Mouse (Mus musculus) limb, embryonic 14.5 days (tissue): ENCODE measurements around the gene Mroh8. TPM values are rescaled to one million over a fixed set of nuclear protein-coding genes. Genes with fewer than 3 reads are reported as not detected.

Experiments used
- ATAC-seq: fragments of 200-750 bp; cut with Nextera tagmentation; 2 replicates; pipeline ENCODE4 v1.8.0; 2017; ENCODE audit warnings: low read depth, moderate number of reproducible peaks, moderate TSS enrichment; ENCODE audit not compliant: low FRiP score
- DNase-seq: peaks from one replicate; pipeline ENCODE4 v3.0.0-alpha.2; 2015; ENCODE audit warnings: low spot score
- H3K27ac ChIP-seq: fragments of 300-500 bp; sonication (generic); replicated peaks from 2 replicates; pipeline ENCODE4 v1.5.1; 2014; ENCODE audit warnings: low read depth, mild to moderate bottlenecking, low read length, moderate library complexity, mixed read lengths
- H3K27me3 ChIP-seq: fragments of 300-500 bp; sonication (generic); 2 replicates; pipeline ENCODE4 v1.6.1; 2014; ENCODE audit warnings: low read length, mixed read lengths; ENCODE audit not compliant: control insufficient read depth, insufficient read depth
- H3K36me3 ChIP-seq: fragments of 300-500 bp; sonication (generic); 2 replicates; pipeline ENCODE4 v1.6.1; 2014; ENCODE audit warnings: mild to moderate bottlenecking, low read length, moderate library complexity, mixed read lengths; ENCODE audit not compliant: control insufficient read depth, insufficient read depth
- H3K4me1 ChIP-seq: fragments of 300-500 bp; sonication (generic); 2 replicates; pipeline ENCODE4 v1.6.1; 2014; ENCODE audit warnings: antibody characterized with exemption, low read length, mixed read lengths; ENCODE audit not compliant: control insufficient read depth, insufficient read depth
- H3K4me2 ChIP-seq: fragments of 300-500 bp; sonication (generic); replicated peaks from 2 replicates; pipeline ENCODE4 v1.6.1; 2014; ENCODE audit warnings: low read depth, mild to moderate bottlenecking, low read length, moderate library complexity; ENCODE audit not compliant: severe bottlenecking
- H3K4me3 ChIP-seq: fragments of 300-500 bp; sonication (generic); replicated peaks from 2 replicates; pipeline ENCODE4 v1.5.1; 2014; ENCODE audit warnings: low read length
- H3K9ac ChIP-seq: fragments of 300-500 bp; sonication (generic); 2 replicates; pipeline ENCODE4 v1.6.1; 2014; ENCODE audit warnings: mild to moderate bottlenecking, low read depth, low read length, moderate library complexity; ENCODE audit not compliant: severe bottlenecking
- H3K9me3 ChIP-seq: fragments of 300-500 bp; sonication (generic); 2 replicates; pipeline ENCODE4 v1.6.1; 2016; ENCODE audit warnings: low read length; ENCODE audit not compliant: control insufficient read depth
- POLR2A ChIP-seq: fragments of 200-500 bp; IDR thresholded peaks from 2 replicates; pipeline ENCODE4 v1.8.0; 2012; ENCODE audit warnings: inconsistent platforms, mild to moderate bottlenecking, moderate library complexity, borderline replicate concordance; ENCODE audit not compliant: insufficient read depth, insufficient read length; ENCODE audit errors: extremely low read depth
- WGBS: fragments of 180-500 bp; shearing (Covaris S2); extraction: QIAGEN DNeasy Blood & Tissue Kit; methylation state at CpG from one replicate; pipeline ENCODE4 v1.1.7; 2014; 5-methylcytosine and 5-hydroxymethylcytosine counted together
- polyA plus RNA-seq, 2 experiments: library from polyadenylated mRNA; depleted of rRNA in 1 of 2; stranded (reverse) in 1 of 2; unstranded in 1 of 2; fragments of >200 nt; fragmentation: Nextera tagmentation in 1 of 2; extraction: Ambion mirVana in 1 of 2; gene quantifications; 2 replicates each; pipeline versions ENCODE4 v1.2.1 to v1.2.3; 2012 to 2014

Gene Mroh8
- polyA plus RNA-seq, 2 experiments = 0.18 to 0.36 TPM

GRCm38 (mm10) chr2:157306091-157307032, 27.0 kb upstream of the Mroh8 start:
- no peak overlapping the region for H3K4me2 ChIP-seq
- H3K9ac ChIP-seq = no peak overlapping the region
- H3K27me3 ChIP-seq = no peaks in the 10 kb centered on the region
- peaks cover 72% of the 10 kb centered on the region for H3K36me3 ChIP-seq
- peak; percentile 48; the same call in 1 of the 2 replicates for ATAC-seq
- H3K27ac ChIP-seq = peak overlapping the region; percentile 0; the same call in 1 of the 2 replicates
- no peak overlapping the region for H3K4me3 ChIP-seq
- no peak for TF ChIP-seq POLR2A
- 35% methylated on average over 7 of the region's 7 CpGs for WGBS
- H3K9me3 ChIP-seq = no peaks in the 10 kb centered on the region
- peaks cover 12% of the 10 kb centered on the region; the same call in 1 of the 2 replicates for H3K4me1 ChIP-seq
- peak; percentile 32 for DNase-seq

DNA sequence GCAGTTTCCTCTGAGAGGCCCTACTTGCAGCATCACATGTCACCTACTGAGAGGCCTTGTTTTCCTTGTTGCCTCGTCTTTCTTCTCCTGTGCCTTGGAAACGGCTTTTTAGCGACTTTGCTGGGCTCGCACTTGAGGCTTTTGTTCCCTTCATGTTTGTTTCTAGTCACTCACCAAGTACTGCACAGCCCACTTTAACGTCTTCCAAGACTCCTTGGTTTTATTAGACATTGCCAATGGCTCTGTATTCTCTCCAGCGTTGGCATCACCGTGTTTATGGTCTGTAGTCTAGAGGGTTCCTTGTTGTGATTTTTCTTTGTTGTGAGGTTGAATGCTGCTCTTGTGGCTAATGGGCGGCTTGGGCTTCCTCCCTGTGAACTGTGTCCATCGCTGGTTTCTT, 23.7 kb upstream of the Mroh8 start:
- Histone ChIP-seq H3K4me3 (no peak overlapping the region), H3K4me1 (peaks cover 12% of the 10 kb centered on the region; the same call in 1 of the 2 replicates), H3K36me3 (peaks cover 72% of the 10 kb centered on the region), H3K9me3 (no peaks in the 10 kb centered on the region), H3K27ac (no peak overlapping the region), H3K9ac (no peak overlapping the region), H3K27me3 (no peaks in the 10 kb centered on the region), H3K4me2 (no peak overlapping the region)
- TF ChIP-seq POLR2A = no peak
- WGBS = 68% methylated on average over 9 of the region's 9 CpGs
- DNase-seq = no peak
- ATAC-seq = no peak

DNA sequence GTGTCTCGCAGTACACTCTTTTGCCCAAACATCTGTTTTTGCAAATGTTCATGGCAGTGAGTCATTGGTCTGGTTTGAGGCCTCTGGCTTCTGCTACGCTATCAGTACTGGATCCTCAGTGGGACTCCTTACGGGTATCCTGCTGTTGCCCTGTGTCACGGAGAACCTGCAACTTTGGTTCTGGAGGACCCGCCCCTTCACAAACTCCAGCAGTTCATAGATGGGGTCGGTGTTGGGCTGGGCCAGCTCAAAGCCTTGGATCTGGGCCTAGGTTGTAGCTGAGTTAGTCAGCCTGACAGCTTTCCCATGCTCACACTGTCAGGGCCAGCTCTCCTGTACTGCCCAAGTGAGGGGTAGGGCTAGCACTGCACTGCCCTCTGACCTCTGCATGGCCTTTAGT, 20.7 kb upstream of the Mroh8 start:
- TF ChIP-seq POLR2A = no peak
- peak; percentile 19; the same call in 1 of the 2 replicates for ATAC-seq
- DNase-seq = no peak
- H3K36me3 ChIP-seq = peaks cover 90% of the 10 kb centered on the region
- H3K27ac ChIP-seq = no peak overlapping the region
- WGBS = 98% methylated on average over 6 of the region's 6 CpGs
- no peak overlapping the region for H3K9ac ChIP-seq
- no peaks in the 10 kb centered on the region for H3K9me3 ChIP-seq
- H3K4me3 ChIP-seq = no peak overlapping the region
- H3K27me3 ChIP-seq = no peaks in the 10 kb centered on the region
- no peak overlapping the region for H3K4me2 ChIP-seq
- H3K4me1 ChIP-seq = no peaks in the 10 kb centered on the region

GRCm38 (mm10) chr2:157296105-157296689, 16.8 kb upstream of the Mroh8 start:
- no peak for TF ChIP-seq POLR2A
- no peak overlapping the region for H3K27ac ChIP-seq
- H3K9me3 ChIP-seq = no peaks in the 10 kb centered on the region
- H3K9ac ChIP-seq = no peak overlapping the region
- no peak overlapping the region for H3K4me2 ChIP-seq
- H3K4me1 ChIP-seq = no peaks in the 10 kb centered on the region
- ATAC-seq = no peak
- H3K36me3 ChIP-seq = peaks cover 94% of the 10 kb centered on the region
- no peak overlapping the region for H3K4me3 ChIP-seq
- H3K27me3 ChIP-seq = no peaks in the 10 kb centered on the region
- no peak for DNase-seq
- 81% methylated on average over 7 of the region's 7 CpGs for WGBS

GRCm38 (mm10) chr2:157292093-157292492, 12.7 kb upstream of the Mroh8 start:
- peak; percentile 77 for DNase-seq
- TF ChIP-seq POLR2A = no peak
- no peak overlapping the region for H3K4me3 ChIP-seq
- H3K27ac ChIP-seq = no peak overlapping the region
- H3K9ac ChIP-seq = no peak overlapping the region
- no peaks in the 10 kb centered on the region for H3K27me3 ChIP-seq
- no peaks in the 10 kb centered on the region for H3K9me3 ChIP-seq
- peaks cover 93% of the 10 kb centered on the region for H3K36me3 ChIP-seq
- H3K4me2 ChIP-seq = no peak overlapping the region
- no peak for ATAC-seq
- no peaks in the 10 kb centered on the region for H3K4me1 ChIP-seq
- WGBS = 20% methylated on average over 2 of the region's 2 CpGs
